29 mouse cellular contexts compared by ENCODE assay signal in genomic region chr7:4141648-4142325, GRCm38 (mm10). TPM values are rescaled to one million over a fixed set of nuclear protein-coding genes. Genes with fewer than 3 reads are reported as not detected.
A peak's percentile ranks its signal among the peaks of the same experiment; 100 is the strongest.
DNase-seq lines count a peak whose midpoint lies in the region; ATAC-seq and TF ChIP-seq lines count a peak whose summit lies in the region.
"Had no signal": no experiment of that assay in that cellular context is flagged by ENCODE, and none has a peak within 500 bp of the region (broad histone marks: within the 10 kb centered on the region; RNA-seq: fewer than 3 reads in every experiment).

No protein-coding gene starts in this region.

- WGBS in cerebellum, adult 2 months, result 61% methylated on average over 6 of the region's 6 CpGs
- WGBS in heart, embryonic 10.5 days, result 95% methylated on average over 6 of the region's 6 CpGs
- 83% methylated on average over 6 of the region's 6 CpGs for WGBS in heart, adult 2 months

- H3K4me1 ChIP-seq in cerebellum, adult 2 months (ENCODE audit: control insufficient read depth, insufficient read depth, low read length), result peaks cover 3% of the 10 kb centered on the region; the same call in 1 of the 2 replicates
- peaks cover 13% of the 10 kb centered on the region for H3K4me1 ChIP-seq in heart, embryonic 10.5 days
- H3K4me1 ChIP-seq in heart, adult 2 months (ENCODE audit: control insufficient read depth, insufficient read depth, low read length), result peaks cover 4% of the 10 kb centered on the region; the same call in 1 of the 2 replicates

- no peak overlapping the region for H3K9ac ChIP-seq in heart, adult 2 months (ENCODE audit: low read depth, low read length)
- H3K9ac ChIP-seq: heart, embryonic 12.5 days; hindbrain, embryonic 15.5 days; liver, embryonic 13.5 days; lung, embryonic 14.5 days; stomach, embryonic 15.5 days had no signal

- no peak overlapping the region for H3K4me3 ChIP-seq in cerebellum, adult 2 months (replicated peaks; ENCODE audit: insufficient read depth, low read depth, low read length)
- no peak overlapping the region for H3K4me3 ChIP-seq in heart, embryonic 10.5 days
- H3K4me3 ChIP-seq in heart, adult 2 months, result no peak overlapping the region
- H3K4me3 ChIP-seq: heart, embryonic 12.5 days; hindbrain, embryonic 15.5 days; liver, embryonic 13.5 days; stomach, embryonic 15.5 days had no signal

- no peak for ATAC-seq in cerebellum, adult (ENCODE audit: insufficient number of reproducible peaks, low FRiP score, low TSS enrichment)
- ATAC-seq: forebrain, embryonic 16.5 days; inflammation-experienced regulatory T-cells, adult 6 months had no signal

- TF ChIP-seq CTCF in cerebellum, adult 2 months (IDR thresholded peaks at IDR 0.05; ENCODE audit: borderline replicate concordance, insufficient read depth, low read depth, low read length), result no peak
- no peak for TF ChIP-seq CTCF in heart, adult 2 months (IDR thresholded peaks at IDR 0.05)

- no peaks in the 10 kb centered on the region for H3K27me3 ChIP-seq in cerebellum, adult 2 months (ENCODE audit: control insufficient read depth, insufficient read depth, low read length)
- H3K27me3 ChIP-seq in heart, embryonic 10.5 days (ENCODE audit: insufficient read depth, poor library complexity, severe bottlenecking), result no peaks in the 10 kb centered on the region
- H3K27me3 ChIP-seq in heart, adult 2 months (ENCODE audit: control insufficient read depth, insufficient read depth, low read length), result no peaks in the 10 kb centered on the region
- H3K27me3 ChIP-seq: heart, embryonic 12.5 days; hindbrain, embryonic 15.5 days; liver, embryonic 13.5 days; stomach, embryonic 15.5 days had no signal

- no peak overlapping the region for H3K27ac ChIP-seq in cerebellum, adult 2 months (ENCODE audit: insufficient read depth, low read length)
- H3K27ac ChIP-seq in heart, embryonic 10.5 days, result no peak overlapping the region
- no peak overlapping the region for H3K27ac ChIP-seq in heart, adult 2 months
- H3K27ac ChIP-seq: hindbrain, embryonic 15.5 days; liver, embryonic 13.5 days; stomach, embryonic 15.5 days had no signal

- TF ChIP-seq POLR2A in cerebellum, adult 2 months (IDR thresholded peaks at IDR 0.05; ENCODE audit: borderline replicate concordance, insufficient read depth, low read length), result no peak
- no peak for TF ChIP-seq POLR2A in heart, adult 2 months (IDR thresholded peaks at IDR 0.05; ENCODE audit: insufficient read depth, low read depth, low read length)

- peaks cover 86% of the 10 kb centered on the region for H3K36me3 ChIP-seq in heart, embryonic 10.5 days
- H3K36me3 ChIP-seq in heart, adult 2 months (ENCODE audit: control insufficient read depth, insufficient read depth, low read length), result peaks cover 7% of the 10 kb centered on the region; the same call in 1 of the 2 replicates

- no peak for TF ChIP-seq EP300 in heart, adult 2 months (IDR thresholded peaks at IDR 0.05; ENCODE audit: insufficient read depth, low read depth, low read length)

- DNase-seq in cerebellum, adult 11-12 months, result peak; percentile 26
- no peak for DNase-seq in cerebellum, adult 2 months
- DNase-seq in cerebellum, postnatal 14 days, result peak; percentile 12 to 21
- DNase-seq in heart, embryonic 10.5 days (ENCODE audit: low spot score), result peak; percentile 75
- DNase-seq in heart, adult 2 months, result no peak
- DNase-seq in testis, postnatal 10 days (ENCODE audit: low spot score), result peak; percentile 39
- DNase-seq in testis, postnatal 14 days (ENCODE audit: low spot score), result no peak
- DNase-seq: adrenal gland, adult 8-10 months; gastrocnemius, postnatal 14 days; kidney, adult 2 months; kidney, postnatal 36 days; layer of hippocampus, postnatal 36 days; left cerebral cortex, postnatal 4 days; liver, embryonic 13.5 days; lung, embryonic 14.5 days; lung, postnatal 14 days; midbrain, embryonic 14.5 days; right cerebral cortex, postnatal 25 days; thymus, adult 2 months; thymus, postnatal 36 days had no signal

- H3K79me2 ChIP-seq in heart, adult 2 months (replicated peaks; ENCODE audit: control insufficient read depth, insufficient read depth, low read length), result peaks cover 6% of the 10 kb centered on the region

- intact Hi-C loops in heart, adult 2 months (cut with DNase I), result loop anchor here (10.0 kb wide), 1 partner anchor 773 kb away; the partner anchor contains the start of gene Zfp628

- H3K9me3 ChIP-seq in heart, embryonic 10.5 days, result peaks cover 3% of the 10 kb centered on the region; the same call in 1 of the 2 replicates
- H3K9me3 ChIP-seq: G1E; heart, embryonic 12.5 days; hindbrain, embryonic 15.5 days; liver, embryonic 13.5 days; stomach, embryonic 15.5 days had no signal

RNA-seq across cellular contexts. Expression of gene Leng8, which starts 4.9 kb away (rescaled TPM):
- polyA plus RNA-seq in cerebellum, adult 2 months (2012; rRNA removed), result 587 and 614 TPM in 2 replicates
- polyA plus RNA-seq in heart, embryonic 10.5 days (2016; fragmentation: Nextera tagmentation; extraction: Ambion mirVana), result 72.6 and 75.1 TPM in 2 replicates
- total RNA-seq in heart, adult 2 months (2021), result 10 to 100 TPM; 31.2 to 36.4 TPM
- 263 and 281 TPM in 2 replicates for polyA plus RNA-seq in heart, adult 2 months (2012; rRNA removed)

RNA-seq across cellular contexts. Expression of gene Leng9, which starts 8.4 kb away (rescaled TPM):
- polyA plus RNA-seq in cerebellum, adult 2 months (2012; rRNA removed), result 8.8 and 9.7 TPM in 2 replicates
- 1.8 and 2.2 TPM in 2 replicates for polyA plus RNA-seq in heart, embryonic 10.5 days (2016; fragmentation: Nextera tagmentation; extraction: Ambion mirVana)
- 1 to 10 TPM; 2.2 to 3.7 TPM for total RNA-seq in heart, adult 2 months (2021)
- 3.3 TPM in 2 replicates for polyA plus RNA-seq in heart, adult 2 months (2012; rRNA removed)

RNA-seq across cellular contexts. Expression of gene Ttyh1, which starts 22.6 kb away (rescaled TPM):
- 626 and 638 TPM in 2 replicates for polyA plus RNA-seq in cerebellum, adult 2 months (2012; rRNA removed)
- polyA plus RNA-seq in heart, embryonic 10.5 days (2016; fragmentation: Nextera tagmentation; extraction: Ambion mirVana), result 0.54 and 0.83 TPM in 2 replicates
- 1 to 10 TPM in 1 of 2 experiments, under 1 TPM in 1; 0.91 to 2.6 TPM for total RNA-seq in heart, adult 2 months (2021)
- 2.8 and 5.1 TPM in 2 replicates for polyA plus RNA-seq in heart, adult 2 months (2012; rRNA removed)
- total RNA-seq: monocyte, adult 5-6 weeks had no signal
- polyA plus RNA-seq: G1E had no signal

RNA-seq across cellular contexts. Expression of gene Cdc42ep5, which starts 22.9 kb away (rescaled TPM):
- 1.6 and 2.7 TPM in 2 replicates for polyA plus RNA-seq in cerebellum, adult 2 months (2012; rRNA removed)
- polyA plus RNA-seq in heart, embryonic 10.5 days (2016; fragmentation: Nextera tagmentation; extraction: Ambion mirVana), result 27.4 and 35.7 TPM in 2 replicates
- 1 to 10 TPM; 3.1 to 5.8 TPM for total RNA-seq in heart, adult 2 months (2021)
- 7.3 and 10.7 TPM in 2 replicates for polyA plus RNA-seq in heart, adult 2 months (2012; rRNA removed)
- total RNA-seq: hematopoietic stem cell, adult 5-6 weeks; monocyte, adult 5-6 weeks had no signal
- polyA plus RNA-seq: inflammation-experienced regulatory T-cells, adult 6 months had no signal

Comparison
In these comparisons a context has a peak if more than half of its experiments do, and no peak if none do; other contexts are left out.
1. DNase-seq: peak in cerebellum, adult 11-12 months (single experiment), cerebellum, postnatal 14 days (2 of 2), heart, embryonic 10.5 days (single experiment) and testis, postnatal 10 days (single experiment); none in cerebellum, adult 2 months (0 of 2), heart, adult 2 months (0 of 2) and testis, postnatal 14 days (single experiment).
2. RNA of gene Ttyh1, which starts 22.6 kb away (polyA plus RNA-seq): 626 to 638 TPM in cerebellum, adult 2 months; 2.8 to 5.1 TPM in heart, adult 2 months and 0.54 to 0.83 TPM in heart, embryonic 10.5 days; every median in the first group is over 100 times any median in the second.